Mouse (Mus musculus) cortical plate, adult 2 months (tissue): ENCODE data around the gene Bcas3.

Source experiments
- CTCF ChIP-seq: fragments of 200-500 bp; IDR thresholded peaks from 2 replicates; pipeline ENCODE4 v1.5.1; 2011; ENCODE audit warnings: mild to moderate bottlenecking, control low read depth, low read length; ENCODE audit not compliant: insufficient read depth; ENCODE audit errors: extremely low read depth
- POLR2A ChIP-seq: fragments of 200-500 bp; IDR thresholded peaks from 2 replicates; pipeline ENCODE4 v1.6.1; 2011; ENCODE audit warnings: mild to moderate bottlenecking, low read length, control low read depth; ENCODE audit not compliant: insufficient read depth; ENCODE audit errors: extremely low read depth

DNA sequence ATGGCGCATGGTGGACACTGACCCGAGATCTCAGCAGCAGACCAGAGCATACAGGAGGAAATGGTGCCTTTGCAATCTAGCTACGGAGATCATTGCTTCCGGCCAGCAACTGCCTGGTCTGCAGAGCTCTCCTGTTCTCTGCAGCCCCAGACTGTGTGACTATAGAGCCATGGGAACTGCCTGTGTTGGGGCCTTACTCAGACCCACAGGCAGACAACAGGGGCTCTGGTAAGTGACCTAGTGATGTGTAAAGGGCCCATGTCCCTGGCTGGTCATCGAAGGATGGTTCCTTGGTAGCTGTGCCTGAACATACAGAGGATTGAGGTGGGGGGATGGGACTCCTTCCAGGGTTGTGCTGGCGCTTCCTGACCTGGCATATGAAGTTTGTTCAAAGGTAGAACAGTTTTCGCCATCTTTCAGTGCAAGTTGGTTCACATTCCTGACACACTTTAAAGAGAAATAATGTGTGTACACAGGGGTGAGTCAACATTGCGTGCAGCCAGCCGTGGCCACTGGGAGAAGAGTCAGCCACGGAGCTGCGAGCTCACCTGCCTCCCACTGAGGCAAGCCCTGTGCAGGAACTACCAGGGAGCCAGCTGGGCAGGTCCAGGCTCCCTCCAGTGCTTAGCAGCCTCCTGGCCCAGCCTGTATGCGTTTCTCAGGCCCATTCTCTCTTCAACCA, 439.7 kb downstream of the Bcas3 start:
- TF ChIP-seq POLR2A (no peak), CTCF (no peak)
